Mouse (Mus musculus) CD4-positive, CD25-positive, alpha-beta regulatory T cell (primary cell): ENCODE results near the gene Vmn1r123. TPM values are rescaled to one million over a fixed set of nuclear protein-coding genes. Genes with fewer than 3 reads are reported as not detected.

ENCODE experiments used
- polyA plus RNA-seq: library from polyadenylated mRNA; unstranded; fragments of 100-300 nt; shearing (Covaris generic); gene quantifications from one replicate; pipeline ENCODE4 v1.2.1, GENCODE M21; 2017

Gene Vmn1r123
- polyA plus RNA-seq, result not detected

DNA sequence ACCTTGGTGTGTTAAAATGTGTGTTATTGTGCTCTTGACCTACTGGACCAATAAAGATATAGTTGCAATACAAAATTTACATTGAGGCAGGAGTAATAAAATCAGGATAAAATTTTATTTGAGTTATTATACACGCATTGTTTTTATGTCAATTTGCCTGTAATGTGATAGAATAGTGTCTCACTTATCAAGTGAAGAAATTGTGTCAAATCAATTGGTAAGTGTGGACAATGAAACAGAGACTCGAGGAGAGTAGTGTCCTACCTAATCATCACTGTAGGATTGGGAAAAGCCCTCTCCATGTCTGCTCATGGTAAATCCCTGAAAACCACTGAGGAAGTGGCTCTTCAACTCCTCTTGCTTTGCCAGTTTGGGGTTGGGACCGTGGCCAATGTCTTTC, at the start of gene Vmn1r123:
TSS of gene Vmn1r123 (plus strand) at position 301 of the 400 bp plus-strand sequence.

GRCm38 (mm10) chr7:21134028-21134427, 28.0 kb upstream of the Vmn1r123 start, which contains the start of gene Vmn1r122:
Gene Vmn1r122 (minus strand): TSS chr7:21134128.

DNA sequence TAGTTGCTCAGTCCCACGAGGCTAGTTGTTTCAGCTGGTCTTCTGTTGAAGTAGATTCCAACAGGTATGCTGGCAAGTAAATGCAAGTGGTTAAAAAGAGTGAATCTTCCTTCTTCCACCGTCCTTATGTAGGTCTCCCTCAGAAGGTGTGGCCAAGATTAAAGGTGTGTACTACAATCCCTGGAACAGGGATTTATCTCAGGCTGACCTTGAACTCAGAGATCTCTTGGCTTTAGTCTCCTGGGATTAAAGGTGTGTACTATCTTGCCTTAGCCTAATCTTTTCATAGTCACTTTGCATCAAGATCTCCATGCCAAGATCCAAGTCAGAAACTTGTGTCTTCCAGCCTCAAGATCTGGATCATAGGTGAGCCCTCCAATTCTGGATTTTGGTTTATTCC, 28.3 kb downstream of the Vmn1r123 start, which contains the start of gene Gm5157:
TSS of gene Gm5157 (minus strand) at position 101 of the 400 bp plus-strand sequence.

Other genes with a start within 250 kb of the Vmn1r123 start
- not detected for gene Vmn1r118, start 249.8 kb upstream of the Vmn1r123 start, polyA plus RNA-seq
- not detected for gene Vmn1r119, start 149.7 kb upstream of the Vmn1r123 start, polyA plus RNA-seq
- gene Vmn1r120, start 108.4 kb upstream of the Vmn1r123 start, polyA plus RNA-seq, result not detected
- not detected for gene Vmn1r121, start 63.7 kb upstream of the Vmn1r123 start, polyA plus RNA-seq
- not detected for gene Vmn1r122, start 28.1 kb upstream of the Vmn1r123 start, polyA plus RNA-seq
- not detected for gene Gm5157, start 28.2 kb downstream of the Vmn1r123 start, polyA plus RNA-seq
- not detected for gene Vmn1r124, start 98.4 kb downstream of the Vmn1r123 start, polyA plus RNA-seq
- not detected for gene Vmn1r125, start 110.0 kb downstream of the Vmn1r123 start, polyA plus RNA-seq
- gene Vmn1r126, start 139.3 kb downstream of the Vmn1r123 start, polyA plus RNA-seq, result not detected
- gene Vmn1r127, start 157.7 kb downstream of the Vmn1r123 start, polyA plus RNA-seq, result not detected
- gene Vmn1r128, start 187.2 kb downstream of the Vmn1r123 start, polyA plus RNA-seq, result not detected
- gene Vmn1r129, start 199.1 kb downstream of the Vmn1r123 start, polyA plus RNA-seq, result not detected